Mouse (Mus musculus): ENCODE measurements around the gene Cdh15.

DNA sequence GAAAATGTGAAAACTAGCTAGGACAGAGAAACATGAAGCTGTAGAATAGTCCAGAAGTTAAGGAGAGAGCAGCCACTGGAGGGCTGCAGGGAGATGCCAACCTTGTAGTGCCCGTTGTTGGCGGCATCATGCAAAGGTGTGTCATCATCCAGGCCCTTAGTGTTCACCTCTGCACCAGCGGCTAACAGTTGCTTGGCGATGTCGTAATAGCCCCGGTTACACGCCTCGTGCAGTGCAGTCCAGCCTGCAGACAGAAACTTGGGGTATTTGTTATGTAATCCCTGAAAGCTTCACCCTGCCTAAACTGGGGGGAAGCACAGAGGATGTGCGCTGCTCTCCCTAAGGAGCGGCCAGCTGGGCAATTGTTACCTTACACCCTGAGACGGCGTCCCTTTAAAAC is 50.7 kb downstream of the Cdh15 start:
- TF ChIP-seq ZC3H11A (IDR thresholded peaks at IDR 0.05; ENCODE audit: borderline replicate concordance, low read depth, low read length), result no peak
- no peak for TF ChIP-seq HCFC1 (IDR thresholded peaks at IDR 0.05; ENCODE audit: borderline replicate concordance, insufficient read depth, low read length)
- TF ChIP-seq ZNF384 (IDR thresholded peaks at IDR 0.05; ENCODE audit: low read depth, low read length), result no peak
- TF ChIP-seq CHD2 (IDR thresholded peaks at IDR 0.05; ENCODE audit: low read depth, low read length), result no peak
